Mouse (Mus musculus) hindbrain, embryonic 11.5 days (tissue): ENCODE measurements at regions not wholly inside any gene's neighbourhood (a gene's known extent, or its start where the extent isn't known, plus 50 kb on each side); places are given as distances from the start of the nearest gene placed in this dataset.
A peak's percentile ranks its signal among the peaks of the same experiment; 100 is the strongest.

Experiments
- ATAC-seq: fragments of 200-750 bp; cut with Nextera tagmentation; 2 replicates; pipeline ENCODE4 v1.8.0; 2017; ENCODE audit warnings: mild to moderate bottlenecking, moderate TSS enrichment, moderate library complexity; ENCODE audit not compliant: low FRiP score
- DNase-seq: peaks from one replicate; pipeline ENCODE4 v3.0.0-alpha.2; 2015; ENCODE audit warnings: low spot score
- H3K27ac ChIP-seq: fragments of 300-500 bp; sonication (generic); 2 replicates; pipeline ENCODE4 v1.5.1; 2014; ENCODE audit warnings: mild to moderate bottlenecking, low read depth, low read length
- H3K27me3 ChIP-seq: fragments of 300-500 bp; sonication (generic); 2 replicates; pipeline ENCODE4 v1.6.1; 2014; ENCODE audit warnings: mild to moderate bottlenecking, low read length, moderate library complexity, mixed read lengths; ENCODE audit not compliant: control insufficient read depth, insufficient read depth
- H3K36me3 ChIP-seq: fragments of 300-500 bp; sonication (generic); 2 replicates; pipeline ENCODE4 v1.6.1; 2014; ENCODE audit warnings: mild to moderate bottlenecking, low read length, moderate library complexity, mixed read lengths; ENCODE audit not compliant: control insufficient read depth, insufficient read depth
- H3K4me1 ChIP-seq: fragments of 300-500 bp; sonication (generic); replicated peaks from 2 replicates; pipeline ENCODE4 v1.6.1; 2014; ENCODE audit warnings: low read length, mixed read lengths; ENCODE audit not compliant: control insufficient read depth, insufficient read depth
- H3K4me2 ChIP-seq: fragments of 300-500 bp; sonication (generic); replicated peaks from 2 replicates; pipeline ENCODE4 v1.6.1; 2014; ENCODE audit warnings: mild to moderate bottlenecking, low read depth, low read length
- H3K4me3 ChIP-seq: fragments of 300-500 bp; sonication (generic); 2 replicates; pipeline ENCODE4 v1.5.1; 2014; ENCODE audit warnings: low read depth, low read length
- H3K9ac ChIP-seq: fragments of 300-500 bp; sonication (generic); 2 replicates; pipeline ENCODE4 v1.6.1; 2014; ENCODE audit warnings: low read depth, low read length
- H3K9me3 ChIP-seq: fragments of 300-500 bp; sonication (generic); 2 replicates; pipeline ENCODE4 v1.6.1; 2016; ENCODE audit warnings: low read length; ENCODE audit not compliant: control insufficient read depth
- WGBS: fragments of 180-500 bp; shearing (Covaris S2); extraction: QIAGEN DNeasy Blood & Tissue Kit; methylation state at CpG from one replicate; pipeline ENCODE4 v1.1.7; 2014; 5-methylcytosine and 5-hydroxymethylcytosine counted together

GRCm38 (mm10) chr5:41563441-41563840 lies 144.5 kb downstream of the Rab28 start:
- H3K27me3 ChIP-seq = no peaks in the 10 kb centered on the region
- no peak overlapping the region for H3K4me3 ChIP-seq
- H3K4me1 ChIP-seq = no peaks in the 10 kb centered on the region
- H3K4me2 ChIP-seq = no peak overlapping the region
- H3K27ac ChIP-seq = no peak overlapping the region
- H3K9me3 ChIP-seq = no peaks in the 10 kb centered on the region
- 81% methylated on average over 4 of the region's 4 CpGs for WGBS
- DNase-seq (no peak), ATAC-seq (no peak)
- H3K9ac ChIP-seq = no peak overlapping the region
- no peaks in the 10 kb centered on the region for H3K36me3 ChIP-seq

- Histone ChIP-seq H3K36me3 (no peaks in the 10 kb centered on the region), H3K9me3 (no peaks in the 10 kb centered on the region), H3K4me3 (no peak overlapping the region), H3K9ac (no peak overlapping the region), H3K4me1 (no peaks in the 10 kb centered on the region), H3K4me2 (no peak overlapping the region), H3K27me3 (no peaks in the 10 kb centered on the region), H3K27ac (no peak overlapping the region)
- DNase-seq (no peak), ATAC-seq (no peak)
- 58% methylated on average over 1 of the region's 1 CpGs for WGBS
These were observed 145.7 kb downstream of the Rab28 start for GRCm38 (mm10) chr5:41562299-41562698.

- Histone ChIP-seq H3K4me2 (peak overlapping the region; percentile 1; the same call in 1 of the 2 replicates), H3K36me3 (no peaks in the 10 kb centered on the region), H3K9ac (no peak overlapping the region), H3K27ac (no peak overlapping the region), H3K4me3 (no peak overlapping the region), H3K4me1 (no peaks in the 10 kb centered on the region), H3K9me3 (no peaks in the 10 kb centered on the region), H3K27me3 (no peaks in the 10 kb centered on the region)
- 50% methylated on average over 24 of the region's 24 CpGs for WGBS
- ATAC-seq (no peak), DNase-seq (peak; percentile 14)
These were observed 151.2 kb downstream of the Rab28 start for GRCm38 (mm10) chr5:41556700-41557309.

- no peak overlapping the region for H3K9ac ChIP-seq
- no peak overlapping the region for H3K4me2 ChIP-seq
- DNase-seq (no peak), ATAC-seq (no peak)
- H3K36me3 ChIP-seq = no peaks in the 10 kb centered on the region
- H3K27ac ChIP-seq = no peak overlapping the region
- no peaks in the 10 kb centered on the region for H3K9me3 ChIP-seq
- H3K27me3 ChIP-seq = no peaks in the 10 kb centered on the region
- no peak overlapping the region for H3K4me3 ChIP-seq
- H3K4me1 ChIP-seq = no peaks in the 10 kb centered on the region
- 83% methylated on average over 3 of the region's 3 CpGs for WGBS
These were observed 153.6 kb downstream of the Rab28 start for GRCm38 (mm10) chr5:41554312-41554711.

- no peak for DNase-seq
- 84% methylated on average over 2 of the region's 2 CpGs for WGBS
- H3K4me1 ChIP-seq = no peaks in the 10 kb centered on the region
- H3K27ac ChIP-seq = no peak overlapping the region
- H3K9me3 ChIP-seq = no peaks in the 10 kb centered on the region
- H3K4me2 ChIP-seq = no peak overlapping the region
- ATAC-seq = no peak
- H3K4me3 ChIP-seq = no peak overlapping the region
- H3K27me3 ChIP-seq = no peaks in the 10 kb centered on the region
- no peaks in the 10 kb centered on the region for H3K36me3 ChIP-seq
- no peak overlapping the region for H3K9ac ChIP-seq
These were observed 157.9 kb downstream of the Rab28 start for GRCm38 (mm10) chr5:41550063-41550462.

GRCm38 (mm10) chr5:41546909-41547308 lies 161.0 kb downstream of the Rab28 start:
- WGBS = 66% methylated on average over 4 of the region's 4 CpGs
- Histone ChIP-seq H3K27me3 (no peaks in the 10 kb centered on the region), H3K4me2 (no peak overlapping the region), H3K4me1 (no peaks in the 10 kb centered on the region), H3K27ac (no peak overlapping the region), H3K36me3 (no peaks in the 10 kb centered on the region), H3K9me3 (no peaks in the 10 kb centered on the region), H3K4me3 (no peak overlapping the region), H3K9ac (no peak overlapping the region)
- ATAC-seq (0 out of 2 replicates have a peak, but pooled peaks have one; percentile 40), DNase-seq (no peak)

GRCm38 (mm10) chr5:41540789-41541188 lies 167.2 kb downstream of the Rab28 start:
- ATAC-seq = no peak
- H3K27me3 ChIP-seq = no peaks in the 10 kb centered on the region
- H3K27ac ChIP-seq = no peak overlapping the region
- no peaks in the 10 kb centered on the region for H3K9me3 ChIP-seq
- no peaks in the 10 kb centered on the region for H3K4me1 ChIP-seq
- no peak overlapping the region for H3K4me2 ChIP-seq
- WGBS = 10% methylated on average over 1 of the region's 1 CpGs
- no peak for DNase-seq
- H3K36me3 ChIP-seq = no peaks in the 10 kb centered on the region
- no peak overlapping the region for H3K4me3 ChIP-seq
- no peak overlapping the region for H3K9ac ChIP-seq

- no peak for DNase-seq
- H3K9me3 ChIP-seq = no peaks in the 10 kb centered on the region
- H3K27me3 ChIP-seq = no peaks in the 10 kb centered on the region
- no peaks in the 10 kb centered on the region for H3K4me1 ChIP-seq
- no peaks in the 10 kb centered on the region for H3K36me3 ChIP-seq
- H3K27ac ChIP-seq = no peak overlapping the region
- no peak overlapping the region for H3K4me2 ChIP-seq
- no peak for ATAC-seq
- WGBS = 82% methylated on average over 2 of the region's 2 CpGs
- no peak overlapping the region for H3K9ac ChIP-seq
- H3K4me3 ChIP-seq = no peak overlapping the region
These were observed 173.4 kb downstream of the Rab28 start for GRCm38 (mm10) chr5:41534598-41534997.
